Mouse (Mus musculus): ENCODE results near the gene Slc23a2.

Gene Slc23a2

DNA sequence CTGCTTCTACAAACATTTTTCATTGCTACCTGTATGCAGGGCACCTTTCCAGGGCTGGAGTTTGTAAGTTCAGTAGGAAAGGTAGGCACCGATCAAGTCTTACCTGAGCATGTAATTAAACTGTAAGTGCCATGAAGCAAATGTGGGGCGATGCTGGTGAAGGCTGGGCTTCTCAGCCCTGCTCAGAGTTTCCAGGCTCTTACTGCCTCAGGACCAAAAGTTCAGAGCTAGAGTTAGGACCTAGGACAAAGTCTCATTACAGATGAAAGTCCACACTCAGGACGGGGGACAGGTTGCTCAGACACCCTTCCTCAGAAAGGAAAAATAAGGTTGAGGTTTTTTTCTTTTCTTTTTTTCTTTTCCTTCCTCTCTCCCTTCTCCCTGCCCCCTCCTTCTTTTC is 95.4 kb downstream of the Slc23a2 start:
- no peak for DNase-seq (ENCODE audit: low spot score in 2 of 2)

DNA sequence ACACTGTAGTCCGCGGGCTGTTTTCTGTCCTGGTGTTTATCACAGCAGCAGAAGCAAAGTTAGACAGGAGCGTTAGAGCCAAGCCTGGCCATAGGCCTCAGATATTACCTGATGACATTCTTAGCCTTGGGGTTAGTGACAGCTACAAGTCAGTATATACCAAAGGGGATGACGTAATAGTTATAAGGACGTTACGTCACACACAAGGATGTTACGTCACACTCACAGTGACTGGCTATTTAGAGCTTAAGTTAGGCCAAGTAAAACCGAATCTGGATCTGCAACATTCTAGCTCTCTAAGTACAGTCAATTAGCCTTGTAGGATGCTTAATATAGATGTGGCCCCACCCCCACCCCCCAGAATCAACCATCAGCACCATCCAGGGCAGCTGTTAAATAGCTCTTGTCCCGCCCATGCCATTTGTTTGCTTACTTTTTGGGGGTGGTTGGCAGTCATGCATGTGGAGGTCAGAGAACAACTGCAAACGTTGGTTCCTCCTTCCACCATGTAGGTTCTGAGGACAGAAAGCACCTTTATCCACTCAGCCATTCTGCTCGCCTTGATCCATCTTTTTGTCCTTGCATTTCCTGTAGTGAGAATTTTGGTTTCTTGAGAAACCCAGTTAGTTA is 96.7 kb downstream of the Slc23a2 start:
- no peak for DNase-seq (ENCODE audit: low spot score in 2 of 2)

DNA sequence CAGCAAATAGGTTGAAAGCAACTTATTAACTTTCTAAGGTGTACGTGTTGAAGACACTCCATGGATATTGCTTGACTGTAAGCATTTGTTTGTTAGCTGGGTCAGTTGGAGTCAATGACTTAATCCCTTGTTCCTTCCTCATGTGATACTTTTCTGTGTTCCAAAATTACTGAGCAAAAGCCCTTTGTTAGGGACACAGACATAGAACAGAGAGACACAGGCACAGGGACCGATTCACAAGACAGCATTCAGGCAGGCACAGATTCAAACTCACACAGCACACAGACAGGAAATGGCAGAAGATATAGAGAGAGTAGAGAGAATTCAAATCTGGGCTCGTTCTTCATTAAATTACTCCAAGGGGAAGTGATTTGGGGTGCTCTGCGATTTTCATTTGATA is 97.5 kb downstream of the Slc23a2 start:
- no peak for DNase-seq (ENCODE audit: low spot score in 2 of 2)

DNA sequence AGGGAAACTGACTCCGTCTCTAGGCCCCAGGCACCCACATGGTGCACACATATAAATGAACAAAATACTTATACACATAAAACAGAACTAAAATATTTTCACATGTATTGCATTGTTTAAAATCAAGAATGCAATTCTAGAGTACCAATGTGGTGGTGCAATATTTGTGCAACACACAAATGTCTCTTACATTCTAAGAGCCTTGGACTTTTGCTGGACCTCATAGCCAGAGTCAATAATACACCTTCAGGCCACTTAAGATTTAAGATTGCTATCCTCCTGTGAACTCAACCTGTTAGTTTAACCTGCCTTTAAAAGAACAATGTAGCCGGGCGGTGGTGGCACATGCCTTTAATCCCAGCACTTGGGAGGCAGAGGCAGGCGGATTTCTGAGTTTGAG is 98.2 kb downstream of the Slc23a2 start:
- DNase-seq (ENCODE audit: low spot score in 2 of 2), result no peak

DNA sequence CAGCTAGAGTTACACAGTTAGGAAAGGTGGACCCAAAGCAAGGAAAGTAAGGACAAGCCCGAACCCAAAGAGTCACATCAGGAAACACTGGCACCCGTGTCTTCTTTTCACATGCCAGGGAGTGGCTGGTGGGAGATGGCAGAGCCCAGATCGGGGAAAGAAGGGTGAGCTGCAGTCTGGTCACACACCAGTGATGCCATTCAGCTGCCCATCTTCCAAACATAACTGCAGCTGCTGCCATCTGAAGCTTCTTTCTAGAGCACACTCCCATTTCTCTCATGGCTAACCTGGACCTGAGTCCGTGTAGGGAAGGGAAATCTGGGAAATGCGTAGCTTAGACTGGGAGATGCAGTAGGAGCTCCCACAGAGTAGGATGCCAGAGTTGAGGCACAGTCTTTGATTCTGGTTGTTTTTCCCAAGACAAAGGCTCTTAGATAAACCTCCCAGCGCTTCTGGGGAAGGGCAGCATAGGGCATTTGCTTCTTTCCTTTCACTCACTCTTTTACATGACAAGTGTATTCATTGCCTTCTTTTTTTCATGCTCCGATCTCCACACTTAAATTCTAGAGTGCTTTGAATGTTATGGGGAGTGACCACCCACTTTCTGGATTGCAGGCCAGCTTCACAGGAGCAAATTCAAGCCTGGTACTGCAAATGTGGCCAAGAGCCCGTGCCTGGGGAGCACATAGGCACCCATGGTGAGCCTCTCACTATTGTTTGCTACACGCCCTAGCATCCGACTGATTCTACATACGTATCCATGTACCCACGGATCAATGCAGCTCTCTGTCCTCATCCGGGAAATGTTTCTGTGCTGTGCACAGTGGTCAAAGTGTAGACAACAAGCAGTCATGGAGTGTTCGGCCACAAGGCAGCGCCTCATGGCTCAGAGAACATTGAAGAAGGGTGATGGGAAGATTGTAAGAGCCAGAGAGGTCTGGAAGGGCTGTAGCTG is 100.3 kb downstream of the Slc23a2 start:
- DNase-seq (ENCODE audit: low spot score in 2 of 2), result no peak

DNA sequence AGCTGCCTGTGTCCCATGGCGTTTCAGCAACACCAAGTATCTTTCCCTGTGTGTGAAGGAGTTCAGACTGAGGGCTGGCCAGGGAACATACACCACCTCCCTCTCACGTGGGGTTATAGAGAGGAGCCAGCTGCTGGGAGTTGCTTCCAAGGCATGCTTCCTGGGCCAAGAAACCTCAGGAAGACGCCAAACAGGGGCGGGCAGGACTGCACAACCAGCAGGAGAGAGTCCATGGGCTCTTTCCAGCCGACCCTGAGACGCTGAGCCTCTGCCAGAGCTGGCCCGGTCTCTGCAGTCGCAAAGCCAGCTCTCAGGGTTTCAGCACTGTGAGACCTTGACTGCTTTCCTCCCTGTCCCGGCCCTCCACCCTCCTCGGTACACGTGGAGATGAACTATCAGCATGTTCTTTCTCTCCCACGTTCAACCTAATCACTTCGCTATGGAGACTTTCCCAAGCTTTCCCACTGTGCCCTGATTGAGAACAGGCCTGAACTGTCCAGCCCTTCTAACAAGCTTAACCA is 101.7 kb downstream of the Slc23a2 start:
- DNase-seq (ENCODE audit: low spot score in 2 of 2), result peak; percentile 59 to 67

DNA sequence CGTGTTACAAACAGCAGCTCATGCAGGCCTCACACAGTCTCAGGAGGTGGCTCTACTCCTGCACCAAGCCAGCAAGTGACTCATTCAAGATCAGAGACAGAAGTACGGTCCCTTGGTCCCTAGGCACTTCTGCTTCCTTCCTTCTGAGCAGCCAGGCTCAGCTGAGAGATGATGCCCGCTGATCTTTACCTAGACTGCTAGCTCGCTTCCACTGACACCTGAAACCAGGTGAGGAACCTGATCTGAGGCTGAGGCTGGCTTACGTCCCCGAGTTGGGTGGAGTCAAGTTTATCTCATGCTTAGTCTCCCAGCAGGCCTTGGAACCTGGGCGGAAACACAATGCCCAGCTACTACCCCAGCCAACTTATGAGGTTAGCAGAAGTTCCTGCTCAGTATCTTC is 105.0 kb downstream of the Slc23a2 start:
- no peak for DNase-seq (ENCODE audit: low spot score in 2 of 2)

DNA sequence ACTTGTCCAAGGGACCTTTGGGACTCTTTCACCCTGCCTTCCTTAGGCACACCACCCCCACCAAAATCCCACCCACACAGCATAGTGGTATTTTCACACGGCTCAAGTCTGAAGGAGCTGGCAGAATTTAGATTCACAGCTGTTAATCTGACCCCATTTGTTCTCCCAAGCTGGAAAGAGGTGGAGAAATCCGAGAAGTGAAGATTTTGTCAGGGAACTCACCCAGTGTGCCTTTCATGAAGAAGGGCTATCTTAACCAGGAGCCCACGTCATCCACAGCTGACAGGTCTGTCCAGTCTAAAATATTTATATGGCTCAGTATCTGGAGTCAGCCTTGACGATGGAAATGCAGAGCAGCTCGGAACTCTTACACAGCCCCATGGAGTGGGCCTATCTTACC is 108.6 kb downstream of the Slc23a2 start:
- DNase-seq (ENCODE audit: low spot score in 2 of 2), result no peak

DNA sequence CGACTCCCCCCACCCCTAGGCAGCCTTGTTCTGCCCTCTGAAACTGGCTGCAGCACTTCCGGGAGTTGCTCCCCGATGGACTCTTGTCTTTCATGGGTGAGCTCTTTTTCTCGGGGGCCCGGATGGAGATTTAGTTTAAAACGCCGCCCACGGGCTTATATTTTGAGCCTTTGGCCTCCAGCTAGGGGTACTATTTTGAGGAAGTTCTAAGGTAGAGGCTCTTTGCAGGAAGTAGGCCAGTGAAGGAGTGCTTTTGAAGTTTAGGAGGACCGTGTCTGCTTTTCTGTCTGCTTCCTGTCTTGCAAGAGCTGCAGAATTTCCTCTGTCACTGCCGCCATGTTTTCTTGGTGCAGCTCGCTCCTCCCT is 109.5 kb downstream of the Slc23a2 start:
- DNase-seq (ENCODE audit: low spot score in 2 of 2), result no peak

DNA sequence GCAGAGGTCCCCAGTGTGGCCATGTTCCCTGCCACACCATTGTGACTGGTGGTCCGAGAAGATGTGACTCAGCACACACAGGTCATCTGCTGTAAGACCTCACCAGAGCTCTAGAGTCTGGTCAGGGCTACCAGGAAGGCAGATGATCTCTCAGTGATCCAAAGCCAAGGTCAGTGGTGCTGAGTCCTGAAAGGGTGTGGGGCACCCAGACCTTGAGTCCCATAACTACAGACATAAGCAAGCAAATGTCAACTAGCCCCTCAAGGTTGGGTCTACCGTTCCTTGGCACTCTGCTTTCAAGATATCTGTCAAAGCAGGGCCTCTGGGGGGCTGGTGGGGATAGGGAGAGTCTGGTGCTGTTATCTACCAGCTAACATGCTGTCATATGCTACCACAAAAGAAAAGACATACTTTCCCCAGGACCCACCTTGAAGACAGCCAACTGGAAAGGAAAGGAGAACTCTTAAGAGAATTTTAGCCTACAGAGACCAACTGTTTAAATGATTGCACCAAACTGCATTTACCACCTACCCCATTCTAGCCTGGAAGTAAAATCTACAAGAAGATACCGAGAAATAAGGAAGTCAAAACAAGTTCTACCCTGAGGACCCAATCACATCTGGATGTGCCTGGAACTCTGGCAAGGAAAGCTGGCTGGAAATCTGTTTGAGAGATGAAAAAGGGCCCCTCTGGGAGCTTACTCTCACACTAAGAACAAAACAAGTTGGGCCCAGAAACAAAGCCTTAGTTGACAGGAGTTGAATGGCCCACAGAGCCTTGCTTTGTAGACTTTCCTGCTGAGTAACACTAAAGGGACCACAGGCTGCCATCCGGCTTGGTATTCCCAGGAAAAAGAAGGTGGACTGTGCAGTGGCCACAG is 110.1 kb downstream of the Slc23a2 start:
- no peak for DNase-seq (ENCODE audit: low spot score in 2 of 2)

DNA sequence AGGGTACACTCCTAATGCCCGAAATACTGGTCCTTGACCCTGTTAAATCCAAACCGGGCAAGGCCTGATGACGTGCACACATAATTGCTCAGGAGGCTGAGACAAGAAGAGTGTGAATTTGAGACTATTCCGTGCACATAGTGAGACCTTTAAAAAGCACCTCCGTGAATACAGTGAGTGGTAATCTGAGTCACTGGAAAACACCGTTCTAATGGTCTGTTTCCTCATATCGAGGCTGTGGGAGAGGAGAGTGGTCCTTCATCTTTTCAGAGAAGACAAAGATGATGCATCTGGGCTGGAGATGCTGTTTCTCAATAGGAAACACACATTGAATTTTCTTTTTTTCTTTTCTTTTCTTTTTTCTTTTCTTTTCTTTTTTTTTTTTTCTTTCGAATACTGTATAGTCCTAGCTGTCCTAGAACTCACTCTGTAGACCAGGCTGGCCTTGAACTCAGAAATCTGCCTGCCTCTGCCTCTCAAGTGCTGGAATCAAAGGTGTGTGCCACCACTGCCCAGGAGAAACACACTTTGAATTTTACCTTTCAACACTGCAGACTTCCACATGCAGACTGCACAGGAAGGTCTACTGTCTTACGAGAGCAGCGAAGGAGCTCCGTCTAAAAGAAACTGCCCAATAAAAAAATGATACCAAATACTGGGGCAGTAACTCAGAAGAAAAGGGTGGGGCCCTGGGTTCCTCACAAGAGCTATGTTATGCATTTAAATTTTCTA is 113.4 kb downstream of the Slc23a2 start:
- DNase-seq (ENCODE audit: low spot score in 2 of 2), result no peak

DNA sequence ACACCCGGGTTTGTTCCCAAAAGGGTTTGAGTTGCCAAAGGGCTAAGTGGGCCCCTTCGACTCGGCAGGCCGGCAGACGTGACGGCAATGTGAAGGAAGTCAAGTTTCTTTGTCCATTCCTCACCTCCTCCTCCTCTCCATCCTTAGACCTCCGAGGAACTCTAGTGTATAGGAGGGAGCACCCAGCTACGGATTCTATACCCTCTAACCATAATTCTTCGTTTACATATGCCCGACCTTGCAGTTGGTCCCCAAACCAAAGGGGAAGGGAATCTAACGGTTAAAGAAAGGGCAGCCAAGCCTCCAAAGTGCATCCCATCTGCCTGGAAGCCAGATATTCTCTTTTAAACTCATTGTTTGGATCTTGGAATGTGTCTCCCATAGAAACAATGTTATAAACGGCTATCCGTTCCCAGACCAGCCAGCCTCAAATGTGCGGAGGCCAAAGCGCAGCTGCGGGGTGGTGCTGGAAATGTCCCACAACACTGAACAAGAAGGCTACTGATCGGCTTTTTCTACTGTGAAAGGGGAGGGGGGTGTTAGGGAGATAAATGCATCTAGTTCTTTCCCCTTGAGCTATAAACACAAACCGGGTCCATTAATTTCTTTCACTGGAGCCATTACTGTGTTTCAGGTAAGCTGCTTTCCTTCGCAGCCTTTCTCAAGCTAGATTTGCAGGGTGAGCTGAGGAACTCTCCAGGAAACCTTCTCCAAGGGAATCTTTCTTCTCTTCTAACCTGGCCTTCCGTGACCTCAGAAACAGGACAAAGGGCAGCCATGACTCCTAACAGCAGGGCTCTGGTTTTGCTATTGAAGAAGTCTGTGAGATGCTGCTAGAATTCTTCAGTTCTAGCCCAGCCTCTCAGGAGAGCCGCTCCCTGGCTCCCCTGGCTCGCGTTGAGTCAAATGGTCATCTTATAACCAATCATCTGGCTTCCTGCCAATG is 114.2 kb downstream of the Slc23a2 start:
- DNase-seq (ENCODE audit: low spot score in 2 of 2), result peak in 1 of 2 experiments; percentile 46

DNA sequence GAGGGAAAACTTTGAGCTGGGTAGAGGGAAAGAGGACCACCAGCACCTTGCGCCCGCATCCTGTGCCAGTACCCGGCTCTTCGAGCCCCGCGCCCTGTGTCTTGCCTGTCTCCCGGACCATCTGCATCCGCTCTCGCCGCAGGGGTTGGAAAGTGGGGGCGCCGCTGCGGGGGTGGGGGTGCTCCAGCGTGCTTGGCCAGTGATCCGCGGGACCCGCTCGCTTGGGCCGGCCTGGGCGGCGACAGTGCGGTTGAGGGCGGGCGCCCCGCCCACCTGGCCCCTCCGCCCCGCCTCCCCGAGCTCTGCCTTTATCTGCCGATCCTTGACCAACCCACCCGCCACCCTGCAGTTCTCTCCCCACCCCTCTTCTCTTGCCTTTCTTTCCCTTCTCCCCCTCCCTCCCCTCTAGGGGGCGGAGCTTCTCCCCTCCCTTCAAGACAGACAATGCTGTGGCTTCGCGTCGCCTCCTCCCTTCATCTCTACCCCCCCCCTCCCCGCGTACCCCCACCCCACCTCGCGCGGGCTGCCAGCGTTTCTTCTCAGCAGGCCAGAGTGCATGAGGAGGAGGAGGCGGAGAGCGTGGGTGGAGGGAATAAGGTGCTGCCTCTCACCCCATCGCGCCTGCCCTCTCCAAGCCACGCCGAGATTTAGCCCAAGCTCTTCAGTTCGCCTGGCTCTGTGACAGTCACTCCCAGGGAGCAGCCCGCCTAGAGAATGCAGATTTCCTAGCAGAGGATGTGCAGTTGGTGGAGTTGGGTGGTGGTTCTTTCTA is 115.1 kb downstream of the Slc23a2 start, which contains the start of gene Rassf2:
Gene Rassf2 (minus strand): TSS at position 613 of the 772 bp plus-strand sequence.
- peak; percentile 86 to 89 for DNase-seq (ENCODE audit: low spot score in 2 of 2)

DNA sequence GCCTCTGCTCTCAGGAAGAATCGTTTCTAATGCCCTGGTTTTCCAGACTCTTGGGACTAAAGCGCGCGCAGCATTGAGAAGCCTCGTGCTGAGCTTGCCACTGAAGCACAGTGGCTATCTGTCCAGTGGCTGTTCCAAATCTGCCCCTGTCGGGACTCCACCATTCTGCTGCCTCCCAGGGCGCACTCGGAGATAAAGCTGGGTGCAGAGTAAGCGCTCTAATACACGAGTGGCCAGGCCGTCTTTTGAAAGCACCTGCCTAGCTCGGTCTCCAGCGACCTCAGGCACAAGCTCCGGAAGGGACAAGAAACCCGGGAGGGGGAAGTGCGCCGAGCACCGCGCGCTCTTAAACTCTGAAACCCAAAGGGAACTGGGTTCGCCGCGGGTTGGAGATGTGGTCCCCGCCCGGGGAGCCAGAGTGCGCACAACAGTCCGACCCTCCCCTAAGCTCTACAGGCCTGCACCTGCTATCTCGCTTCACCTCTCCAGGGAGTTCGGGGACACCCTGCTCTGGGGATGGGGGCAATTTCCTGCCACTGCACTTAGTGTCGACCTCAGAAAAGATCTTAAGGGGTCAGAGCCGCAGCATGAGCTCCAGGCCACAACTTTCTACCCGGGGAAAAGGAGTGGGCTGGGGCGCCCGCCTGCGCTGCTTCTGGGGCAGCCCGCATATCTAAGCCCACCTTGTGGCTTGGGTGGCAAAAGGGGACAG is 115.9 kb downstream of the Slc23a2 start:
- peak in 1 of 2 experiments; percentile 41 for DNase-seq (ENCODE audit: low spot score in 2 of 2)

DNA sequence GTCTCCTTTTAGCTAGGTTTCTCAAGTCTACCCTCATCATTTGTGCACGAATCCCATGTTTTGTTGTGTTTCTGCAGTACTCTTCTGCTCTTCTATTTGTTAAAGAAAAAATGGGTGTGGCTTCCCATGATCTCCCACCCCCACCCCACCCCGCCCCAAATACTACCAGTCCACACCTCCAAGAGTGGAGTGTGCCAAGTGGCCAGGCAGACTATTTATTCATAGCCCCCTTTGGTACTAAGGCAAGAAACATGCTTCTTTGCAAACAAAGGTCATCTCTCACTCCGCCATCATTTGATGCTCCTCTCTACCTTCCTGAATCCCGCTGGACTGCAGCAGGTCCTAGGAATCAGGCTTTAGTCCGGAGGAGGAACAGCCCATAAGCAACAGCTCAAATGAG is 116.8 kb downstream of the Slc23a2 start:
- DNase-seq (ENCODE audit: low spot score in 2 of 2), result no peak

DNA sequence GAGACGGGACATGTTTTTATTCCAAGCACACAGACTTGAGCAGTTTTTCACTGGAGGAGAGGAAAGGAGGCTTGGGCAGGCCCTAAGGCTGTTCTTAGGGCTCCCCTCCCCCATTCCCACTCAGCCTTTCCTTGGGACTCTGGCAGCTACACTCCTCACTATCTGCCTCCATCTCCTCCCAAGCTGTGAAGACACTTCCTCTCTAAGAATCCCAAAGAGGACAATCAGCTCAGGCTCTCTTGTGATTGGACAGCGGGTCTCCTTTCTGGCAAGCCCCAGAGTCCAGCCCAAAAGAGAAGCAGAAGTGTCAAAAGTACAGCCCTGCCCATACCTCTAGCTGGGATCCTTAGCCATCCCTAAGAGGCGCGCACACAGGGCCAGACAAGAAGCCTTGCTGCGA is 117.5 kb downstream of the Slc23a2 start:
- no peak for DNase-seq (ENCODE audit: low spot score in 2 of 2)

DNA sequence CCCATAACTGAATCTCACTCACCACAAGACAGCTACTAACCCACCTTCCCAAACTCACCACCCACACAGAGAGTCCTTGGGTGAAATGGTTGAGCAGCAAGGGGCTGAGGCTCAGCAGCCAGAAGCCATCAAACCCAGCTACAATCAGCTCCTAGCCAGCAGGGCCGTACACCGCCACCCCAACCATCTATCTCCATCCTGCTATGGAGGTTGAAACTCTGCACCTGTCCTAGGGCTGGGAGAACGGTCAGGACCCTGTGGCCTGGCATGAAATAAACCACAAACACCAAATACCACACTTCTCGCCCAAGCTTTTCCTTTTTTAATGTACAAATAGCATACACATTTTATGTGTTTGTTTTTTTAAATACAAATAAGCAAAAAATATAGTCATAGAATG is 120.9 kb downstream of the Slc23a2 start:
- DNase-seq (ENCODE audit: low spot score in 2 of 2), result no peak

DNA sequence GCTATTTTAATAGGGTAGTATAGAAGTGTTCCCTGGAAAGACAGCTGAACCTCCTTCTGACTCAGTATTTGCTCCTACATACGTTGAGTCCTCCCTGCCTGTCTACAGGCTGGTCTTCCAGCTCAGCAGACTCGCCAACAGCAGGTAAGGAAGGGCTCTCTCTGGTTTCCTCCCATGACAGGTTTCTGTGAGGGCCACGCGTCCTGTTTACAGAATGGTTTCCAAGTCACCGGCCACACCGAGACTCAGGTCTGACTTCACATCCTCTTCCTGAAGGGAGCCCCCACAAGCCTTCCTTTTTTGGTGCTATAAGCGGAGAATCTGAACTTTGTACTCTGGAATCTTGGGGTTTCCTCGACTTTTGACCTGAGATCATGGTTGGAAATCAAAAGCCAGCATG is 122.3 kb downstream of the Slc23a2 start:
- no peak for DNase-seq (ENCODE audit: low spot score in 2 of 2)

DNA sequence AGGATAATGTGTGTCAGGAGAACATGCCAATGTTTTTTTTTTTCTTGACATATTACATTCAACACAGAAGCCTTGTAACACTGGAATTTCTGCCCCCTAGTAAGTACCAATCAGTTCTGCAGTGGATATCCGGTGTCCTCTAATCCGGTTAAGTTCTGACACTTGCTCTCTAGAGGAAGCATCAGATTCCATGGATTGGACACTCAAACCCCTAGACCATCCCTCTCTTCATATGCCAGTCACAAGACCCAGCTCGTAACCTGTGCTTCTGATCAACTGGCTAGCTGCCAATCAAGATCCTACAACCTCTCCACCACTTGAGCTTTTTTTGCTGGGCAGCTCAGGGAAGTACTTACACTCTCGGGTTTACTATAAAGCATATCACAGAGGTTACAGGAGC is 123.3 kb downstream of the Slc23a2 start:
- no peak for DNase-seq (ENCODE audit: low spot score in 2 of 2)

All from frontal cortex, postnatal 10 days (tissue).